Mouse (Mus musculus) liver, embryonic 15.5 days (tissue): ENCODE measurements at regions not wholly inside any gene's neighbourhood (a gene's known extent, or its start where the extent isn't known, plus 50 kb on each side); places are given as distances from the start of the nearest gene placed in this dataset.
"Not testable (repeated sequence)": the region's sequence is repeated elsewhere in the genome, so short reads cannot be mapped to it uniquely, and the experiment has no call there.

Source experiments
- ATAC-seq: fragments of 200-750 bp; cut with Nextera tagmentation; 2 replicates; pipeline ENCODE4 v1.8.0; 2017; ENCODE audit warnings: moderate number of reproducible peaks, mild to moderate bottlenecking, moderate library complexity; ENCODE audit not compliant: insufficient read depth
- H3K27ac ChIP-seq: fragments of 300-500 bp; sonication (generic); replicated peaks from 2 replicates; pipeline ENCODE4 v1.5.1; 2015; ENCODE audit warnings: mild to moderate bottlenecking, inconsistent platforms
- H3K27me3 ChIP-seq: fragments of 300-500 bp; sonication (generic); 2 replicates; pipeline ENCODE4 v1.6.1; 2015; ENCODE audit warnings: mild to moderate bottlenecking, inconsistent platforms
- H3K36me3 ChIP-seq: fragments of 300-500 bp; sonication (generic); replicated peaks from 2 replicates; pipeline ENCODE4 v1.6.1; 2015; ENCODE audit warnings: moderate library complexity, mild to moderate bottlenecking, inconsistent platforms
- H3K4me1 ChIP-seq: fragments of 300-500 bp; sonication (generic); replicated peaks from 2 replicates; pipeline ENCODE4 v1.6.1; 2015; ENCODE audit warnings: inconsistent platforms
- H3K4me2 ChIP-seq: fragments of 300-500 bp; sonication (generic); 2 replicates; pipeline ENCODE4 v1.6.1; 2015; ENCODE audit warnings: moderate library complexity, mild to moderate bottlenecking, inconsistent platforms
- H3K4me3 ChIP-seq: fragments of 300-500 bp; sonication (generic); replicated peaks from 2 replicates; pipeline ENCODE4 v1.5.1; 2015; ENCODE audit warnings: mild to moderate bottlenecking, inconsistent platforms
- H3K9ac ChIP-seq: fragments of 300-500 bp; sonication (generic); 2 replicates; pipeline ENCODE4 v1.6.1; 2015; ENCODE audit warnings: moderate library complexity, mild to moderate bottlenecking, inconsistent platforms
- H3K9me3 ChIP-seq: fragments of 300-500 bp; sonication (generic); replicated peaks from 2 replicates; pipeline ENCODE4 v1.6.1; 2016; ENCODE audit warnings: inconsistent platforms
- WGBS: fragments of 180-500 bp; shearing (Covaris S2); methylation state at CpG from one replicate; pipeline ENCODE4 v1.1.7; 2015; ENCODE audit warnings: mixed read lengths; ENCODE audit not compliant: insufficient replicate concordance; 5-methylcytosine and 5-hydroxymethylcytosine counted together

DNA sequence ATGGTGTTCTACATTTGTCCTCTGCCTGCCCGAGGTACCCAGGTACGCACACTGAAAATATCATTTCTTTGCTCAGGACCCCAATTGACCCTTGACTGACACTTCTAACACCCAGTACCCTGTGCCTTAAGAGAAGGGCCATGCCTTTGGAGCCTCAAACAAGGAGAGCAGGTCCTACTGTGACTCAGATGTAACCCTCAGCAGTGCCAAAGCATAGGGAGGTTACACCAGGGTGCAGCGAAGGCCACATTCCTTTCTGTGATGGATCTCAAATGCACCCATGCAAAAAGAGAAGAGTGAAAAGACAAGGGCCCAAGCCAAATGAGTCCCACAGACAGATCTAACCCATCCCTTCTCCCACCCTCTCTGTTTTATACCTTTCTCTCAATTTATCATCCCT lies 181.9 kb upstream of the Prok2 start:
- 69% methylated on average over 3 of the region's 3 CpGs for WGBS

DNA sequence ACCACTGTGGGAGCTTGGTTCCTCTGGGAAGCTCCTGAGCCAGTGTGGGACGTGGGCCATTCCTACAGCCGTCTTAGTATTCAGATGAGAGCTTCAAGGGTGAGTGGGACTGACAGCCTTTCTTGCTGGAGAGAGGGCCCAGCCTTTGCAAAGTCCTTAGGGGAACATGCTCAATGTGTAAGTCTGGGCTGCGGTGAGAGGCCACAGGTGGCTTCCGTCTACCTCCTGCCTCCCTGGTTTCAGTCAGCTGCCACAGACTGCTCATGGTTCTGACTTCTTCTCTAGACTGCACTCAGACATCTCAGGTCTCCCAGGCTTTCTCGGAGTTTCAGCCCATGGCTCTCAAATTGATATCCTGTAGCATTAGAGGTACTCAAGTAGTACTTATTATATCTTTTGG lies 179.0 kb upstream of the Prok2 start:
- no peak overlapping the region for H3K27ac ChIP-seq

More for the DNA sequence above, 181.9 kb upstream of the Prok2 start:
- Histone ChIP-seq H3K4me3 (no peak overlapping the region), H3K4me2 (no peak overlapping the region), H3K9me3 (no peaks in the 10 kb centered on the region), H3K9ac (no peak overlapping the region), H3K27ac (no peak overlapping the region), H3K36me3 (no peaks in the 10 kb centered on the region), H3K4me1 (no peaks in the 10 kb centered on the region), H3K27me3 (peaks cover 4% of the 10 kb centered on the region; the same call in 1 of the 2 replicates)
- ATAC-seq, result no peak

DNA sequence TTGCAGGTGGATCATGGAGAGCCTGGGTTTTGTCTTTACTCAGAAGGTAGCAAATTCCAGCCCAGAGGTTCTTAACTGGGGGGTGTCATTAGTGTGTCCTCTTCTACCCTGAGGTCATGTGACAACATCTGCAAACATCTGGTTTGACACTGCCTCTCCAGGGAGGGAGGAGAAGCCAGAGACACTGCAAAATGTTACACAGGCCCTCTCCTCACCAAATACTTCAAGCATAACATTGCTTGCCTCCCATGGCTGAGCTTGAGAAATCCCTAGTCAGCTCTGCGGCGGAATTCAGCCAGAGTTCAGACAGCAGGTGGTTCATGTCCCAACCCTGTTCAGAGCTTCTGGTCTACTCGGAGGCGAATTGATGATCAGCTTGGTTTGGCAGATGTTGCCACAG lies 178.4 kb upstream of the Prok2 start:
- Histone ChIP-seq H3K4me3 (no peak overlapping the region), H3K9me3 (no peaks in the 10 kb centered on the region), H3K4me1 (no peaks in the 10 kb centered on the region), H3K9ac (no peak overlapping the region), H3K36me3 (no peaks in the 10 kb centered on the region), H3K27ac (no peak overlapping the region), H3K4me2 (no peak overlapping the region), H3K27me3 (no peaks in the 10 kb centered on the region)
- no peak for ATAC-seq
- 65% methylated on average over 4 of the region's 4 CpGs for WGBS

More for the DNA sequence above, 179.0 kb upstream of the Prok2 start:
- no peaks in the 10 kb centered on the region for H3K9me3 ChIP-seq
- no peaks in the 10 kb centered on the region for H3K4me1 ChIP-seq
- ATAC-seq, result no peak
- H3K4me2 ChIP-seq, result no peak overlapping the region
- WGBS, result 61% methylated on average over 5 of the region's 5 CpGs
- H3K27me3 ChIP-seq, result no peaks in the 10 kb centered on the region; the same call in 1 of the 2 replicates
- no peaks in the 10 kb centered on the region for H3K36me3 ChIP-seq
- no peak overlapping the region for H3K4me3 ChIP-seq
- no peak overlapping the region for H3K9ac ChIP-seq

DNA sequence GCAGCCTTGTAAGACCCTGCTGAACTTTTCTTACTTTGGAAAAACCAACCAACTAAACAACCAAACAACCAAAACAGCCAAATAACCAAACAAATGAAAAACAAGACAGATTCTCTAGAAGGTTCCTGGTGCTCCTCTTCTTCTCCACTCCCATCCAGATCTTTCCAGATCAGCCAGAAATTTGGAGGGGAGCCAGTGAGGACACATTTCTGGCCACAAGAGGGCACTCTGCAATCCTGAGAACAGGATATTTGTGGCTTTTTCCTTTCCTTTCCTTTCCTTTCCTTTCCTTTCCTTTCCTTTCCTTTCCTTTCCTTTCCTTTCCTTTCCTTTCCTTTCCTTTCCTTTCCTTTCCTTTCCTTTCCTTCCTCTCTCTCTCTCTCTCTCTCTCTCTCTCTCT lies 177.9 kb upstream of the Prok2 start:
- H3K9ac ChIP-seq, ATAC-seq, H3K9me3 ChIP-seq, H3K27me3 ChIP-seq, H3K4me2 ChIP-seq, H3K27ac ChIP-seq, H3K4me3 ChIP-seq, H3K4me1 ChIP-seq, H3K36me3 ChIP-seq: not testable (repeated sequence)

DNA sequence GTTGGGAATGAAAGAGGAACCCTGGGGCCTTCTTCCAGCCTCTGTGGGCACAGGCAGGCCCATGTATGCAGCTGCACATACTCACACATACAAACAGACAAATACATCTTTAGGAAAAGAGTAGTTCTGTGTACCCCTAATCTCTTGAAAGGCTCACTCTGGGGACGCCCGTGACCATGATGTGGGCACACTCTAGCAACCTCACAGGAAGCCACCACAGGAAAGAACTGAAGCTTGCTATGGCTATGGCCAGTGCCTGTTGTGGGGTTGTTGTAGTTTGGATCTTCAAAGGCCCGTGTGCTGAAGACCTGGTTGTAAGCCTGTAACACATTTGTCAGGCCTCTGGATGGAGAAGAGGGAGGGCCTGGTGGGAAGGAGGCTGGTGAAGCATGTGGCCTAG lies 175.4 kb upstream of the Prok2 start:
- no peak overlapping the region for H3K4me2 ChIP-seq
- H3K9me3 ChIP-seq, result no peaks in the 10 kb centered on the region
- H3K4me1 ChIP-seq, result no peaks in the 10 kb centered on the region
- WGBS, result 33% methylated on average over 3 of the region's 3 CpGs
- H3K36me3 ChIP-seq, result no peaks in the 10 kb centered on the region
- H3K4me3 ChIP-seq, result no peak overlapping the region
- ATAC-seq, result no peak
- H3K27me3 ChIP-seq, result no peaks in the 10 kb centered on the region
- H3K27ac ChIP-seq, result no peak overlapping the region
- no peak overlapping the region for H3K9ac ChIP-seq

DNA sequence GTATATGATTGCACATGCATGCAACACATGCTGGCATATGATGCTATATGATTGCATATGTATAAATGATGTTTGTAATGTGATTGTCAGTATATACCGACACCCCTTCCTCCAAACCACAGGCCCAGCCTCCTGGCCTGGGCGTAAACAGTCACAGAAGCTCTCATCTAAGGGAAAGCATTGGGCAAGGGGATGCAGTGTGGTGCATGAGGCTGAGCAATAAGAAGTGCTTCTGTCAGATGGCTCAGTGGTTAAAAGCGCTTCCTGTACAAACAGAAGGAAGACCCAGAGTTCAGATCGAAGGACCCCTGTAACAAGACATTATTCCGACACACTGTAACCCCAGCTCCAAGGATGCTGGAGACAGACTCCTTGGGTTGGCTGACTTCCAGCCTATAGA lies 175.0 kb upstream of the Prok2 start:
- H3K4me2 ChIP-seq, result no peak overlapping the region
- WGBS, result 48% methylated on average over 5 of the region's 5 CpGs
- H3K9me3 ChIP-seq, result no peaks in the 10 kb centered on the region

DNA sequence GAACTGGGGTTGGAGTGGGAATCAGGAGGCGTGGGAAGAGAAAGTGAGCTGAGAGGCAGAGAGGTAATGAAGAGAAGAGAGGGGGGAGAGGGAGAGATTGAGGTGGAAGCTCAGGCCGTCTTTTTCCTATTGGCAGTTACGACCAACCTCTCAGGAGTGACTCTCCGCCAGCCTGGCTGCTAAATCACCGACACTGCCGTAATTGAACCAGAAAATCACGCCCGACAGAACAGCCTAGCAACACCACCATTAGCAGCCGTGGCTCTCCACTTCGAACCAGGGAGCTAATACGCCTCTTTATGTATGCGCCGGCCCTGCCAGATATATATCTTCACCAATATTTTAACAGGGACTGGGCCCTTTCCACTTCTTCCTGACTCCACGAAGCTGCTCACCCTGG lies 173.5 kb upstream of the Prok2 start:
- Histone ChIP-seq H3K9ac (no peak overlapping the region), H3K4me2 (no peak overlapping the region), H3K9me3 (no peaks in the 10 kb centered on the region), H3K4me1 (no peaks in the 10 kb centered on the region), H3K27ac (no peak overlapping the region), H3K4me3 (no peak overlapping the region), H3K27me3 (no peaks in the 10 kb centered on the region), H3K36me3 (no peaks in the 10 kb centered on the region)
- 64% methylated on average over 14 of the region's 14 CpGs for WGBS
- no peak for ATAC-seq

More for the DNA sequence above, 175.0 kb upstream of the Prok2 start:
- Histone ChIP-seq H3K36me3 (no peaks in the 10 kb centered on the region), H3K27ac (no peak overlapping the region), H3K4me3 (no peak overlapping the region), H3K4me1 (no peaks in the 10 kb centered on the region), H3K27me3 (no peaks in the 10 kb centered on the region), H3K9ac (no peak overlapping the region)
- ATAC-seq, result no peak

DNA sequence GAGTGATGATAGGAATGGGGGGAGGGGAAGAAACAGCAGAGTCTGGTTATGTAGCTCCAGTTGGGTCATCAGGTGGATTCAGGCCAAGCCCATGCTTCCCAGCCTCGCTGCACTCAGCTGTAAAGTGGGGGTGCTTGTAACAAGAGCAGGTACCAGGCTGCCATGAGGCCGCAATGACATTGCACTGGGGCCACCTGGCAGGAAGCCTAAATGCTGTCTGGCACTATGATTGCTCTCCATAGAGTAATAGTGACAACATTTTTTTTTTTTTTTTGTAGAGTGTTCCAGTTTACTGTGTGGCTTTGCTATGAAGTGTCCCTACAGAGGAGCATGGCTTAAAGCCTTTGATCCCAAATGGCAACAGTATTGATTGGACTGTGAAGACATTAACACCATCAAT lies 171.9 kb upstream of the Prok2 start:
- H3K36me3 ChIP-seq, result no peaks in the 10 kb centered on the region

DNA sequence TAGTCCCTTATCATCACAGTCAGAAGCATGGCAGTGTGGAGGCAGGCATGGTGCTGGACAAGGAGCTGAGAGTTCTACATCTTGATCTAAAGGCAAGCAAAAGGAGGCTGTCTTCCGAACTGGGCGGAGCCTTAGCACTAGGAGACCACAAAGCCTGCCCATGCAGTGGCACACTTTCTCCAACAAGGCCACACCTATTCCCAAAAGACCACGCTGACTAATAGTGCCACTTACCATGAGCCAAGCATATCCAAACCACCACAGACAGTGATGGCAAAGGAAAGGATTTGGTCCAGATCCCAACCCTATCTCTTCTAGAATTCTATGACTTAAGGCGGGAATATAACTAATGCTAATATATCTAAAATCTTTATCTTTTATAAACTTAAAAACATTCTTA lies 169.4 kb upstream of the Prok2 start:
- Histone ChIP-seq H3K27me3 (no peaks in the 10 kb centered on the region), H3K36me3 (no peaks in the 10 kb centered on the region), H3K9me3 (no peaks in the 10 kb centered on the region), H3K4me2 (no peak overlapping the region), H3K9ac (no peak overlapping the region), H3K4me3 (no peak overlapping the region), H3K27ac (no peak overlapping the region), H3K4me1 (no peaks in the 10 kb centered on the region)
- 58% methylated on average over 4 of the region's 4 CpGs for WGBS
- no peak for ATAC-seq

More for the DNA sequence above, 171.9 kb upstream of the Prok2 start:
- Histone ChIP-seq H3K27ac (no peak overlapping the region), H3K4me1 (no peaks in the 10 kb centered on the region), H3K9ac (no peak overlapping the region), H3K4me2 (no peak overlapping the region), H3K9me3 (no peaks in the 10 kb centered on the region), H3K4me3 (no peak overlapping the region), H3K27me3 (no peaks in the 10 kb centered on the region)
- no peak for ATAC-seq
- WGBS, result 51% methylated on average over 2 of the region's 2 CpGs

DNA sequence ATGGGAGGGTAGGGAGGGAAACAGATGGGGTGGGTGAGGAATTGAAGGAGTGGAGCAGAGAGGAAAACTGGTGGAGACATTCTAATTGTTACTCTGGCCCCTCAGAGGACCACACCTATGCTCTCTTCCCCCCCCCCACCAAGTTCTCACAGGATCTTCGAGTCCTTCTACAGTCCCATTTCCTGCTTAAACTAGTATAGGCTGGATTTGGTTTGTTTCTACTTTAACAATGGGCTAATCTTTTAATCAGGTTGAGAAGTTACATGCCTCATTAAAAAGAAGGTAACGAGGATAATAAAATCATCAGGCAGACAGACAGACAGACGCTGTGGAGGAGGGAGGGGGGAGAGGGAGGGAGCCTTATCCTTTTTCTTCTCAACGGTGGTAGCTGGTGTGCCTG lies 167.7 kb upstream of the Prok2 start:
- no peaks in the 10 kb centered on the region for H3K36me3 ChIP-seq
- no peak overlapping the region for H3K27ac ChIP-seq
- no peak overlapping the region for H3K9ac ChIP-seq
- H3K4me3 ChIP-seq, result no peak overlapping the region
- no peak overlapping the region for H3K4me2 ChIP-seq
- 25% methylated on average over 4 of the region's 4 CpGs for WGBS
- ATAC-seq, result no peak
- peaks cover 10% of the 10 kb centered on the region; the same call in 1 of the 2 replicates for H3K27me3 ChIP-seq
- no peaks in the 10 kb centered on the region for H3K4me1 ChIP-seq
- no peaks in the 10 kb centered on the region for H3K9me3 ChIP-seq

DNA sequence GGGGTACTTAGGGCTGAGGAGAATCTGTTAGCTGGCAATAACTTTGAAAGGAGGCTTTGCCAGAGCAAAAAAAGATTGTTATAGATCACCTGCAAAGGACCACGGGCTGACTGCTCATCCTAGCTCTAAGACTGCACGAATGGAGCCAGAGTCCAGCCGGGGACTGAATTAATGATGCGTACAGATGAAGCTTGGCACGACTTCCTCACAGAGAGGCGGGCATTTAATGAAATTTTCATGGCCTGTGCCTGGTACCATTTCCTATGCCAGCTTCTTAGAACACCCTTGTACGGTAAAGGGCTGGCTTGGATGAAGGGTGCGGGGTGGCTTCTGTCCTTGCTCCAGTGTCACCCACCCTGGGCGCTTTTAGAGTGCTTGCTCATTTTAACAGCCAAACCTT lies 166.0 kb upstream of the Prok2 start:
- H3K4me2 ChIP-seq, result no peak overlapping the region
- H3K27ac ChIP-seq, result no peak overlapping the region
- no peak overlapping the region for H3K9ac ChIP-seq
- H3K36me3 ChIP-seq, result no peaks in the 10 kb centered on the region
- H3K9me3 ChIP-seq, result no peaks in the 10 kb centered on the region
- 78% methylated on average over 9 of the region's 9 CpGs for WGBS
- H3K27me3 ChIP-seq, result peaks cover 10% of the 10 kb centered on the region; the same call in 1 of the 2 replicates
- H3K4me3 ChIP-seq, result no peak overlapping the region
- no peaks in the 10 kb centered on the region for H3K4me1 ChIP-seq
- ATAC-seq, result no peak

DNA sequence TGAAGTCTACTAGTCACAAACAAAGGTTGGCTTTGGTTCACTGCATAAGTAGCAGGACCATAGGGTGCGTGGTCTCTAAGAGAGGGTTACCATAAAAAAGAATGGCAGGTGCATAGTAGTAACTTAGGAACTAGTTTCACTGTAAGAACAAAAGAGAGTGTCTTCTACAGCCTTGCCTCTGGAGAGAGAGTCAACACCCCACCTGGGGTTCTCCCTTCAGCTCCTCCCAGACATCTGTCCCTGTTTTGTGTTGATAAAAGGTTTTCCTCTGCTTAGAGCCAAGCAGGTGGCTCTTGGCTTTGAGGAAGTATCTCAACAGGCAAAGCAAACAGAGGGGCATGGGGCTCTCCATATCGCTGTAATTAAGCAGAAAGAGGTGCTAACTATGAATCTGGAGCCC lies 165.6 kb upstream of the Prok2 start:
- no peak overlapping the region for H3K4me2 ChIP-seq
- WGBS, result 45% methylated on average over 2 of the region's 2 CpGs
- ATAC-seq, result no peak
- no peak overlapping the region for H3K4me3 ChIP-seq
- H3K9ac ChIP-seq, result no peak overlapping the region
- peaks cover 10% of the 10 kb centered on the region; the same call in 1 of the 2 replicates for H3K27me3 ChIP-seq
- no peaks in the 10 kb centered on the region for H3K9me3 ChIP-seq
- H3K4me1 ChIP-seq, result no peaks in the 10 kb centered on the region
- no peaks in the 10 kb centered on the region for H3K36me3 ChIP-seq
- H3K27ac ChIP-seq, result no peak overlapping the region
